Mouse (Mus musculus) liver, postnatal 0 days (tissue): ENCODE measurements at regions not wholly inside any gene's neighbourhood (a gene's known extent, or its start where the extent isn't known, plus 50 kb on each side); places are given as distances from the start of the nearest gene placed in this dataset.

ENCODE experiments used
- CTCF ChIP-seq: sonication (generic); IDR thresholded peaks from 2 replicates; pipeline ENCODE4 v1.5.1; 2016; ENCODE audit warnings: antibody characterized with exemption, low read depth
- EP300 ChIP-seq: IDR thresholded peaks from 2 replicates; pipeline ENCODE4 v1.6.1; 2016; ENCODE audit warnings: antibody characterized with exemption, low read depth, mild to moderate bottlenecking

GRCm38 (mm10) chr4:131272060-131272459 is 327.9 kb downstream of the Matn1 start:
- TF ChIP-seq CTCF = no peak
- TF ChIP-seq EP300 = no peak
